Mouse (Mus musculus) cerebellum, adult 2 months (tissue): ENCODE data around the gene Actrt2. TPM values are rescaled to one million over a fixed set of nuclear protein-coding genes. Genes with fewer than 3 reads are reported as not detected.

Experiments used
- DNase-seq, 2 experiments: peaks; one replicate each; pipeline ENCODE4 v3.0.0; 2021
- H3K27ac ChIP-seq: fragments of 200-500 bp; 2 replicates; pipeline ENCODE4 v1.5.1; 2012; ENCODE audit warnings: low read length, control low read depth, inconsistent platforms; ENCODE audit not compliant: insufficient read depth
- H3K27me3 ChIP-seq: fragments of 200-500 bp; 2 replicates; pipeline ENCODE4 v1.6.1; 2012; ENCODE audit warnings: inconsistent platforms, mild to moderate bottlenecking, low read length, moderate library complexity; ENCODE audit not compliant: control insufficient read depth, insufficient read depth
- H3K4me1 ChIP-seq: fragments of 200-500 bp; 2 replicates; pipeline ENCODE4 v1.6.1; 2011; ENCODE audit warnings: low read length; ENCODE audit not compliant: control insufficient read depth, insufficient read depth
- H3K4me3 ChIP-seq: fragments of 200-500 bp; replicated peaks from 2 replicates; pipeline ENCODE3; 2011; ENCODE audit warnings: mild to moderate bottlenecking, low read depth, low read length, control low read depth; ENCODE audit not compliant: insufficient read depth
- CTCF ChIP-seq: fragments of 200-500 bp; IDR thresholded peaks from 2 replicates; pipeline ENCODE4 v1.5.1; 2011; ENCODE audit warnings: low read depth, mild to moderate bottlenecking, control low read depth, low read length, moderate library complexity, borderline replicate concordance; ENCODE audit not compliant: insufficient read depth
- POLR2A ChIP-seq: fragments of 200-500 bp; IDR thresholded peaks from 2 replicates; pipeline ENCODE4 v1.6.1; 2011; ENCODE audit warnings: low read length, control low read depth, borderline replicate concordance; ENCODE audit not compliant: insufficient read depth
- WGBS: fragments of 180-500 bp; shearing (Covaris S2); methylation state at CpG from one replicate; pipeline ENCODE4 v1.1.7; 2018; 5-methylcytosine and 5-hydroxymethylcytosine counted together
- polyA plus RNA-seq: library from polyadenylated mRNA; depleted of rRNA; stranded (reverse); fragments of >200 nt; gene quantifications from 2 replicates; pipeline ENCODE4 v1.2.3, GENCODE M21; 2012

Actrt2 gene
- polyA plus RNA-seq, 1 experiment: not detected

- no peak overlapping the region for H3K4me3 ChIP-seq
- H3K27ac ChIP-seq: no peak overlapping the region
- WGBS: 73% methylated on average over 6 of the region's 6 CpGs
- no peaks in the 10 kb centered on the region for H3K27me3 ChIP-seq
- DNase-seq: no peak
- TF ChIP-seq CTCF (no peak), POLR2A (no peak)
- H3K4me1 ChIP-seq: no peaks in the 10 kb centered on the region
Measured at GRCm38 (mm10) chr4:154661256-154661655, 6.4 kb downstream of the Actrt2 start.

- H3K27me3 ChIP-seq: no peaks in the 10 kb centered on the region
- no peak overlapping the region for H3K4me3 ChIP-seq
- H3K4me1 ChIP-seq: no peaks in the 10 kb centered on the region
- TF ChIP-seq POLR2A (no peak), CTCF (no peak)
- DNase-seq: no peak
- H3K27ac ChIP-seq: no peak overlapping the region
Measured at GRCm38 (mm10) chr4:154660025-154660424, 7.6 kb downstream of the Actrt2 start.

DNA sequence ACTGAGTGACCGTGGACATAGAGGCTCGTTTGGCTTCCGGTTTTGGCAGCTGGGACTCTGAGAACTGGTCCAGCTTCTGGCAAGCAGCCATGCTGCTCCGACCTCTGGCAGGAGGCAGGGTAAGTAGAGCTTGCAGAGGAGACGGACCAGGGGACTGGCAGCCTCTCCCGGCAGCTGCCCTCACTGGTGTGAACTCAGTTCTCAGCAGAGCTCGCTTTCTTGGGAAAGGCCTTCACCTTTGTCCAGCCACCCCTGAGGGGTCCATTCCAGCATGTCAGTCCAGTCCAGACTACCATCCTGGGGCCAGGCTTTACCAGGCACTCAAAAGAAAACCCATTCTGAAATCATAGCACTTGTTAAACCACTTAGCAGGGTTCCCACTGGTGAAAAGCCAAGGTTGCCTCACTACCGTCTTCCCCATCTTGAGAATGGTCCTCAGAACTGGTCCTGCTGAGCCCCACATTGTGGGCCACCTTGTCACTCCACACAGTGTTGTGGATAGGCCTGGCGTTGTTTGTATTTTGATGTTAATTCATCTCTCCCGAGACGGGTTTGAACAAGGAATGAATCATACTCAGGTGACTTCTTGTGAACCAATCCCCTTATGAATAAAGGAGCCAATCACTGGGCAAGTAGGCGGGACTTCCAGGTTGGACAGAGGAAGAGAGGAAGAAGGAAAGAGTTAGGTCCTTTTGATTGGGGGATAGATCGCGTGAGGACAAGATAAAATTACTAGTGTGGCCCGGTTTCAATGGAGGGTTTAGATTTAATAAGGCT lies 12.3 kb downstream of the Actrt2 start:
- Histone ChIP-seq H3K27me3 (no peaks in the 10 kb centered on the region), H3K27ac (no peak overlapping the region)
- TF ChIP-seq POLR2A (no peak), CTCF (no peak)

DNA sequence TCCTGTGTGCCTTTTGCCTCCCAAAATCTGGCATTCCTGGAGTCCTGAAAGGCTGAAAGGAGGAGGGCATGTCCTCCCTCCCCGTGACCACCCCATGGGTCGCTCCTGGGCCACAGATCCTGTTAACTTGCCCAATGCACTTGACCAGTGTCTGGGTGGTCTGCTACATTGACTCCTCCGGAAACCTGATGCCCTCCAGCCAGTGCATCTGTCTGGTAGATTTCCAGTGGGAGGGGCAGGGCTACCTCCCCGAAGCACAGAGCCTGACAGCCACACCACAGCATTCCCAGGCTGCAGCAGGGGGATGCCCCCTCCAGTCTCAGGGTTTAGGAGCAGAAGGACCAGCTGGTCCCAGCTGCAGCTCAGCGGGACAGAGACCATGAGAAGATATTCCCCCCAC lies 15.2 kb downstream of the Actrt2 start:
- WGBS: 9% methylated on average over 5 of the region's 5 CpGs
- DNase-seq: no peak
- H3K4me3 ChIP-seq: no peak overlapping the region

More for the DNA sequence above, 12.3 kb downstream of the Actrt2 start:
- WGBS: 48% methylated on average over 15 of the region's 15 CpGs
- DNase-seq: peak in 1 of 2 experiments; percentile 28
- no peaks in the 10 kb centered on the region for H3K4me1 ChIP-seq
- no peak overlapping the region for H3K4me3 ChIP-seq

GRCm38 (mm10) chr4:154649083-154649747 lies 18.5 kb downstream of the Actrt2 start:
- TF ChIP-seq POLR2A (no peak), CTCF (no peak)
- Histone ChIP-seq H3K27me3 (no peaks in the 10 kb centered on the region; the same call in 1 of the 2 replicates), H3K4me3 (no peak overlapping the region), H3K27ac (no peak overlapping the region), H3K4me1 (no peaks in the 10 kb centered on the region)
- DNase-seq: peak in 1 of 2 experiments; percentile 11
- WGBS: 29% methylated on average over 19 of the region's 19 CpGs

More for the DNA sequence above, 15.2 kb downstream of the Actrt2 start:
- Histone ChIP-seq H3K4me1 (no peaks in the 10 kb centered on the region), H3K27ac (no peak overlapping the region), H3K27me3 (no peaks in the 10 kb centered on the region)
- TF ChIP-seq CTCF (no peak), POLR2A (no peak)

DNA sequence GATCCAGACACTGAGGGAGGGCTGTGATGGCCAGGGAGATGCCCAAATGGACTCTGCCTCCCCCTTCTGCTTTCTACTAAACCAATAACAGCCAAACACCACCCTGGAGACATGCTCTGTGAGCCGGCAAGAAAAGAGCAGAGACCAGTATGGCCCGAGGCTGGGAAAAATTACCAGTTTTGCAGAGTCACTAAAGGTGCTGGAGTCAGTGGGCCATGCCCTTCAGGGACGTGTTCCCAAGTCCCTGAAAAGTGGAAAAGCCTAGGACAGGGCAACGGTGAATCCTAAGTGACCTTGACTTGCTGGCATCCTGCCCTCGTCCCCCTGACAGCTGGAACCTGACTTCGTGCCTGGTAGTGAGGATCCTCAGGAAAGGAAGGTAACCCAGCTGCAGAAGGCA lies 25.2 kb downstream of the Actrt2 start:
- H3K27me3 ChIP-seq: peaks cover 2% of the 10 kb centered on the region; the same call in 1 of the 2 replicates

GRCm38 (mm10) chr4:154641296-154642110 lies 26.2 kb downstream of the Actrt2 start:
- Histone ChIP-seq H3K27me3 (peaks cover 2% of the 10 kb centered on the region; the same call in 1 of the 2 replicates), H3K27ac (no peak overlapping the region), H3K4me1 (no peaks in the 10 kb centered on the region), H3K4me3 (no peak overlapping the region)
- TF ChIP-seq POLR2A (no peak), CTCF (no peak)
- no peak for DNase-seq
- WGBS: 5% methylated on average over 32 of the region's 32 CpGs

More for the DNA sequence above, 25.2 kb downstream of the Actrt2 start:
- Histone ChIP-seq H3K4me1 (no peaks in the 10 kb centered on the region), H3K4me3 (no peak overlapping the region), H3K27ac (no peak overlapping the region)
- TF ChIP-seq CTCF (no peak), POLR2A (no peak)
- DNase-seq: no peak
- 4% methylated on average over 6 of the region's 6 CpGs for WGBS
